Mouse (Mus musculus): Measurements from ENCODE around the gene Plpp3. TPM values are rescaled to one million over a fixed set of nuclear protein-coding genes. Genes with fewer than 3 reads are reported as not detected.

The Plpp3 gene
- total RNA-seq, 2 experiments from 2014 or later = 197 to 198 TPM

DNA sequence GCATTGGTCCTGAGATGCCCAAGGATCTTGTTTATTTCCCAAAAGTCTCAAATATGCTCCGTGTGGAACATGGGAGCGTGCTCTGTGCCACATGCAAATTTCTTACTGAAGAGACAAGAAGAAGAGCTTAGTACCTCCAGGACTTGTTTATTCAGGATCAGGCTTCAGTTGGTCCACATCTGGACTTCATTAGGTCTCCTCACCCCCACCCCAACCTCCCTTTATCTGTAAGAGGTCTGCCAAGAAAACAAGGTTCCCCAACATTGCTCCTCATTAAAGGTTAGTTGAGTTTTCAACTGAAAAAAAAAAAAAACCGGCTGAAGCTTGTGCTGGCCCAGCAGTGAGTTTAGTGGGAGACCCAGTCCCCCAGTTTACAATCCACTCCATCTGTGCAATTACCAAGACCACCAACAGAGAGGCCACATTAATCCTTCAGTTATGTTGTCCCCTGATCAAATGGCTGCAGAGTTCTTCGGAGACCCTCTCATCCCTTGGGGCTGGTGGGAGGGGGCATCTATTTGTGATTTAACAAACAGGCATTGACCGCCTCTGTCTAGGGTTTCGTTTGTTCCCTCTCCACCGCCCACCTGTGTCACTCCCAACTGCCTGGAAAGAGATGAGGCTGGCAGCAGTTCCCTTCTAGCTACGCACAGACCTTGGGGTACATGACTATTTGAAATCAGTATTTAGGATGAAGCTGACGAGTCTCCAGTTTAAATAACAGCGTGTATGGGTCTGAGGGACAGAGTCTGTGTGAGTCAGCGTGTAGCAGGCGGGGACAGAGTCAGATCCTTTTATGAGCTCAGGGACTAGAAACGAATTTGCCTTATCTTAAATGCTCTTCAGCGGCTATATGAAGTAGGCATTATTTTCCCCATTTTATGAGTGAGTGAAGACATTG, 43.7 kb downstream of the Plpp3 start:
- DNase-seq (ENCODE audit: low spot score in 2 of 2) = no peak
- no peak for TF ChIP-seq CTCF (conservative IDR thresholded peaks at IDR 0.05)
- Histone ChIP-seq H3K4me3 (no peak overlapping the region), H3K27ac (peak overlapping the region; percentile 43; the same call in 1 of the 2 replicates)

DNA sequence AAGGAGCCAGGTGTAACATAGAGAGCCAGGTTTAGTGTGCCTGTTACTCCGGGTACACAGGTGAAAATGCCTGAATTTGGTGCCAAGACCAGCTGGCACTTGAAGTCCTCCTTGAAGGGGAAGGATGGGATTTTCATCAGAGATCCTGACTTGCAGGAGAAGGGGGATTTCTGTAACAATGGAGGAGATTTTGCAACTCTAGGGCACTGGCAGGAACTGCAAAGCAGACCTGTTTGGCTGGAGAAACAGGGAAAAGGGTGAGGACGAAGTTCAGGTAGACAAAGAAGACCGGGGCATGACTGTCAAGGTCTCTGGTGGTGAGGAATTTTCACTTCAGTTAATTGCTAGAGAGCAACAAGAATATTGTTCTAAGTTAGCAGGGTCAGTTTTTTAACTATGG, 45.3 kb downstream of the Plpp3 start:
- Histone ChIP-seq H3K27ac (no peak overlapping the region), H3K4me3 (no peak overlapping the region)
- DNase-seq (ENCODE audit: low spot score in 2 of 2) = no peak
- TF ChIP-seq CTCF (conservative IDR thresholded peaks at IDR 0.05) = no peak

DNA sequence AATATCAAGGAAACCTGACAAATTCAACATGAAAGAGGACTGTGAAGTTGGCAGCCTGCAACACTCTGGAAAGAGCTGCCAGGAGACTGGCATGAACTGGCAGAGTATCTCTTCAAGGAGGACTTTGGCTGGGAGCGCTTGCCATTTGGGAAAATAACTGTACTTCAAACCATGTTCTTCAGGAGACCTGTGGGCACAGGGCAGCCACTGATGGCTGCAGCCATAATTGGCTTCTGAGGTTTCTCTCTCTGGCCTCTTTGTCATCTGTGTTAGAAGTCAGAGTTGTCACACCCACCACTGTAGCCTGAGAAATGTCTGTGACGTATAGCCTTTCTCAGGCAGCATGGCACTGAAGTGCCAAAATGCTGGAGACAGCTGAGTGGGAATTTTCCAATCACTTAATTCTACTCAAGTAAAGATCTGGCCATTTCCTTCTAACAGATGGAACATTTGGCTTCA, 46.2 kb downstream of the Plpp3 start:
- no peak for TF ChIP-seq CTCF (conservative IDR thresholded peaks at IDR 0.05)
- DNase-seq (ENCODE audit: low spot score in 2 of 2) = peak in 1 of 2 experiments; percentile 59
- H3K4me3 ChIP-seq = no peak overlapping the region
- peak overlapping the region; percentile 75 for H3K27ac ChIP-seq

DNA sequence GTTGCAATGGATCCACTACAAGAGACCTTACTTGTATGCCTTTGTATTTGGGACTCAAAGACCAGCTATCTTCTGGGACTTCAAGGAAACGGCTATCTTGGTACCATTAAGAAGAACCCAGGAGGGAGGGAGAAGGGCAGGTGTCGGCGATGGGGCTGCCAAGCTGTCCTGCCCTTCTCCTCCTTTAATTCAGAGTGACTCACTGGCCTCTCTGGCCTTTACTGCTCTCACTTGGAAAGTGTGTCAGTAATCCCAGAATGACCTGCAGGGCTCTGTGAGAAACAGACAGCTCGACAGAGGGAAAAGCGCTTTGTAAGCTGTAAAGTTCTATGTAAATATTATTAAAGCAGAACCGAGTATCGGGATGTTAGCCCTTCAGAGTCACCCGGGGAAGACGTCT, 46.9 kb downstream of the Plpp3 start:
- H3K4me3 ChIP-seq = no peak overlapping the region
- no peak for DNase-seq (ENCODE audit: low spot score in 2 of 2)
- peak overlapping the region; percentile 75 for H3K27ac ChIP-seq
- TF ChIP-seq CTCF (conservative IDR thresholded peaks at IDR 0.05) = no peak

GRCm38 (mm10) chr4:105205045-105205851, 48.1 kb downstream of the Plpp3 start:
- H3K4me3 ChIP-seq = no peak overlapping the region
- TF ChIP-seq CTCF (conservative IDR thresholded peaks at IDR 0.05) = no peak
- peak overlapping the region; percentile 46; the same call in 1 of the 2 replicates for H3K27ac ChIP-seq
- DNase-seq (ENCODE audit: low spot score in 2 of 2) = no peak

DNA sequence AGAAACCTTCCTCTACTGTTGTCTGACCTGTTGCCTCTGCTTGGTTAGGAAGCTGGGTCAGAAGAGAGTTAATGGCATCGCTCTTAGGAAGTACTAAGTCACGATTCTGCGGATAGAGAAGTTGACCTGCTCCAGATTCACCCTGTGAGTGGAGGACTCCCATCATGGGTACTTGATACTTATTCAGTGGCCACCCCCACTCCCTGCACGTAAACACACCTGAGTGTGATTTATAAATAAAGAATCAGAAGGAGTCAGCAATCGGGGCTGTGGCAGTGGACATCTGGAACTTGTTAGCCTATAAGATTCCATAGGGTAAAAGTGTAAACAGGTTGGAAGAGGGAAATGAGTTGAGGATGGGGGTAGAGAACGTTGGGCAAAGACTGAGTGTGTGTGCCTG, 49.0 kb downstream of the Plpp3 start:
- TF ChIP-seq CTCF (conservative IDR thresholded peaks at IDR 0.05) = no peak
- peak overlapping the region; percentile 46; the same call in 1 of the 2 replicates for H3K27ac ChIP-seq
- no peak overlapping the region for H3K4me3 ChIP-seq
- no peak for DNase-seq (ENCODE audit: low spot score in 2 of 2)

DNA sequence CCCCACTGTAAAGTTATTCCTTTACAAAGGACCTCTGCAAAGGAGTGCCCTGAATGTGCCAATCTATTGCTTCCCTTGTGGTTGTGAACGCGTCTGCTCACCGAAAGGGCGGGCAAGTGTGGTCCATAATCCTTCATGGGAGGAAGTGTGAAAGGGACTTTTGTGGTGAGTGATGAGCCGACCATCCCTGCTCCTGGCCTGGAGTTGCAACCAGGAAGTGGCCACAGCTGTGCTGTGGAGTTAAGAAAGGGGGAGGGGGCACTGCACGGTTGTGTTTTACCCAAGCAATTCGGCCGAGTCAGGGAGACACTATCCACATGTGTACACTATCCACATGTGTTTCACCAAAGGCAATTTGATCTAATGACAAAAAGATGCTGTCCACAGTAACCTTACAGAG, 49.8 kb downstream of the Plpp3 start:
- DNase-seq (ENCODE audit: low spot score in 2 of 2) = no peak
- Histone ChIP-seq H3K4me3 (no peak overlapping the region), H3K27ac (peak overlapping the region; percentile 12; the same call in 1 of the 2 replicates)
- TF ChIP-seq CTCF (conservative IDR thresholded peaks at IDR 0.05) = no peak

DNA sequence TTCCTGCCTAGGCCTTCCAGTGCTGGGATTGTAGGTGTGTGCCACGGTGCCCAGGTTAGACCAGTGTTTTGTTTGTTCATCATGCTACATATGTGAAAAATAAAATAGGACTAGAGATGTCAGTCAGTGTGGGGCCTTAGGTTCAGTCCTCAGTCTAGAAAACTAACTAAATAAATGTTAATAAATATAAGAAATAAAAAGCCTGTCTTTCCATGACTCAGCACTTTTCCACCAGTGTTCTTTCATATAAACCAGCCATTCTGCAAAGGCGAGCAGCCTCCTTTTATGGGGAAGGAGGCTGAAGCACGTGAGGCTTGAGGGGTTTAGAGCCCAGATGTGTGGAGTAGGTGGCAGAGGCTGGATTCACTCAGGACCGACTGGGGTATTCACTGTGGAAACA, 50.5 kb downstream of the Plpp3 start:
- TF ChIP-seq CTCF (conservative IDR thresholded peaks at IDR 0.05) = no peak
- Histone ChIP-seq H3K4me3 (no peak overlapping the region), H3K27ac (0 out of 2 replicates have a peak overlapping the region, but pooled peaks have one; percentile 8)
- no peak for DNase-seq (ENCODE audit: low spot score in 2 of 2)

DNA sequence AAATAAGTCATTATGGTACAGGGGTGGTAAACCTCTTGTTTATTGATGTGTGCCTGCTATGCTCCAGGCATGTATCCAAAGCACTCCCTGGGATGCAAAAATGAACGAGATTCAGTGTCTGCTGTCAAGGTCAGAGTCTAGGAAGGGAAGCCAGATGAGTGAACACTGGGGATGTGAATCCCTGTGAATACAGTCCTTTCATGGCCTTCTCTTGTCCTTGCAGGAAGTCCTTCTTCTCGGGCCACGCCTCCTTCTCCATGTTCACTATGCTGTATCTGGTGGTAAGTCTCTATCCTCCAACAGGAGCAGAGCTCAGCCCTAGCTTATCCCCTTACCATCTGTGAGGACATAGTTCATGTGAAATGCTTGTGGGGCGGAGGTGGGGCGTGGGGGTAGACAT, 51.8 kb downstream of the Plpp3 start:
- DNase-seq (ENCODE audit: low spot score in 2 of 2) = no peak
- H3K27ac ChIP-seq = no peak overlapping the region
- no peak for TF ChIP-seq CTCF (conservative IDR thresholded peaks at IDR 0.05)
- H3K4me3 ChIP-seq = no peak overlapping the region

DNA sequence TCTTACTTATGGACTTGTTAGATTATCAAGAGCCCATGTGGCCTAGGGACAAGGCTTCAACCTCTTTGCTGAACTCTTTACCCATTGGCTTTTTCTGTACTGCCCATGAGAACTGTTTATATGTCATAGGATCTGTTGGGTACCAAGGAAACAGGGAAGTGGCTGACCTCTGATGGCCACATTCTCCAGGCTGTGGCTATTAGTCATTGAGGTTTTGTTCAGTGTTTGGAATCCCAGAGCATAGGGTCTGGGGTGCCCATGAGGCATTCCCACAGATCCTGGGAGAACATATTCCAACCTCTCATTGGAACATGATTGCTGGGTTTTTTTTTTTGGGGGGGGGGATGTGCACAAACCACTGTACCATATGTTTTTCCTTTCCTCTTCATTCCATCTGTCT, 56.2 kb downstream of the Plpp3 start:
- H3K27ac ChIP-seq = no peak overlapping the region
- DNase-seq (ENCODE audit: low spot score in 2 of 2) = no peak
- no peak overlapping the region for H3K4me3 ChIP-seq
- TF ChIP-seq CTCF (conservative IDR thresholded peaks at IDR 0.05) = no peak

DNA sequence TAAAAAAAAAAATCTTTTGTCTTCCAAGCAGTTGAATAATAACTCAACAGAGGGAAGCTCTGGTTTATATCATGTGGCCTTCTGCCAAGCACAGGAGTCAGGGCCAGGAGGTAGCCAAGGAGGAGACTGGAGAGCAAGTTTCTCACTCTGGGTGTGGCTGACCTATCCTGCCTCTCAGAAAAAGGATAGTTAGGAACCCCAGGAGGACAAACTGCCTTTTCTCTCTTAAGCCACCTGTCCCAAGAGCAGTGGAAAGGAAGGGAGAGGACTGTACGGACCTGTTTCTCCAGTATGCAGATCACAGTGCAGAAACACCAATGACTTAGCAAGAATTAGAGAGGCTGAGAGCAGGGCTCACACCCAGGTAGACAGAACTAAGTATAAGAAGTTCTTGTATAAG, 57.3 kb downstream of the Plpp3 start:
- no peak overlapping the region for H3K27ac ChIP-seq
- no peak overlapping the region for H3K4me3 ChIP-seq
- no peak for DNase-seq (ENCODE audit: low spot score in 2 of 2)
- TF ChIP-seq CTCF (conservative IDR thresholded peaks at IDR 0.05) = no peak

DNA sequence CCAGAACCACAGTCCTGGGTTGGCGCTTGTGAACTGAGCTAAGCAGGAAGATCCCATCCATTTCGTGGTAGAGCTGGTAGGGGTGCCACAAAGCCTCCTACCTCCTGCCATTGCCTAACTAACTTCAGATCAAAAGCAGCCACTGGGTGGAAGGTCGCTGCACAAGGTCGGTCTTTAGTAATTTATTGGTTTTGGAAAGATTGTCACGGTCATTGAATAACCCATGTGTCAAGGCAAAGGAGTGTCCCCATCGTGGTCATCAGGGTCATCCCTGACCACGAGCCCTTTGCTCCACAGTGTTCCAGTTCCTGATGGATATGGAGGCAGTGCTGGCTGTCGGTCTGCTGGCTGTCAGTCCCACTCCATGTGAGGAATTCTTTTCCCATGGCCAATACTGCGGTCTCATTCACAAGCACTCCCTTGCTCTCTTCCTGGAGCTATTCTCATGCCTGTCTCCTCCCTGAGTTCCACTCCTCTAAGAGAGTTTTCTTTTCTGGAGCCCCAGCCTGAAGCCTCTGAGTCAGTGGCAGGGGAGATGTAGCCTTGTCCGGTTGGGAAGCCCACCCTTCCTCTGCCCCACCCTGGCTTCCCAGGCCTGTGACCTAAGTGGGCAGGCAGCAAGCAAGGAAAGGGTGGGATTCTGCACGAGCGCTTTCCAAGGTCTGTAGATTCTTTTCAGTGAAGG, 58.7 kb downstream of the Plpp3 start:
- DNase-seq (ENCODE audit: low spot score in 2 of 2) = no peak
- no peak for TF ChIP-seq CTCF (conservative IDR thresholded peaks at IDR 0.05)
- Histone ChIP-seq H3K4me3 (no peak overlapping the region), H3K27ac (no peak overlapping the region)

DNA sequence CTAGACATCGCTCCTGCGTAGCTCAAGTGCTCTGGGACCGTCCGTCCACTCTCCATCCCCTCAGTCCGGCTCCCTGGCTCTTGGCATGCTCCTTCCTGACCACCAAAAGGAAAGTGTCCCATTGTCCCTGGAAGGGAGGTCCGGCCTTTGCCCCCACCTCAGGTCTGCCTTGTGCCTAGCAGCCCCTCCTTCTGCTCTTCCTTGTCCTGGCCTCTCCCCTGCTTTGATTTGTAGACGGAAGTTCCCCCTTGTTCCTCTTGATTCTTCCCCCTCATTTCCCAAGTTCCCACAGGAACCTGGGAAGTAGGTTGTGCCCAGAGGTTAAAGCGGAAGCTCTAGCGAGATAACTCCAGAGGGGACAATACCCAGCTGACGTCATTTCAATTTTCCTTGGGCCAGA, 61.1 kb downstream of the Plpp3 start:
- no peak overlapping the region for H3K27ac ChIP-seq
- no peak for TF ChIP-seq CTCF (conservative IDR thresholded peaks at IDR 0.05)
- no peak overlapping the region for H3K4me3 ChIP-seq
- no peak for DNase-seq (ENCODE audit: low spot score in 2 of 2)
